Mouse (Mus musculus) CD4-positive naive resting alpha-beta T cell, adult 76 days (primary cell): ENCODE results near the gene Odf3b. TPM values are rescaled to one million over a fixed set of nuclear protein-coding genes. Genes with fewer than 3 reads are reported as not detected.

Experiments used
- total RNA-seq: library from RNA; stranded (reverse); gene quantifications from one replicate; pipeline ENCODE4 v1.2.4, GENCODE M21; 2023

The Odf3b gene
- not detected for total RNA-seq

DNA sequence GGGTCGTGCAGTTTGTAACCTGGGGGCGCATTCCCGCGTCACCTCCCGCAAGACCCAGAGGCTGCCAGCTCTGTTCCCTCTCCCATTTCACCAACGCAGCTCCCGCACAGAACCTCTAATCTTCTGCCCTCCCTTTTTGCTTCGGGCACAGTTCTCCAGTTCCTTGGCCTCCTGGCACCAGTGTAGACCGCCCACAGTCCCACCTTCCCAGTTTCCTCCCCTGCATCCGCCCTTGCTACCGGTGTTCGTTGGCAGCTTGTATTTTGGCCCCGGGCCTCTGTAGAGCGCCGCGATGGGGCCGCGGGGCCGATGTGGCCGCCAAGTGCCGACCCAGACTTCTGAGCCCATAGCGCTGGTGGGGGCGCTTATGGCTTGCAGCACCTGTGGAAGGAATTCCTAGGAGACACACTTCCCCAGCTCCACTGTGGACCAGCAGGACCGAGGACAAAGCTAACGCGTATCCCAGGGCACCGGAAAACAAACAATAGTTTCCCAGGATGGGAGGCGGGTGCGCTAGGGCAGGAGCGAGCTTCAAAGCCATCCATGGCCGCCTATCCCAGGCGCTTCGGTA, at the start of gene Odf3b:
Gene Odf3b, minus strand, starts transcription at position 452 of the 571 bp plus-strand sequence.

GRCm38 (mm10) chr15:89425711-89426121, 46.6 kb upstream of the Odf3b start, which contains the start of gene Cpt1b:
Gene Cpt1b (minus strand): TSS chr15:89425863.

DNA sequence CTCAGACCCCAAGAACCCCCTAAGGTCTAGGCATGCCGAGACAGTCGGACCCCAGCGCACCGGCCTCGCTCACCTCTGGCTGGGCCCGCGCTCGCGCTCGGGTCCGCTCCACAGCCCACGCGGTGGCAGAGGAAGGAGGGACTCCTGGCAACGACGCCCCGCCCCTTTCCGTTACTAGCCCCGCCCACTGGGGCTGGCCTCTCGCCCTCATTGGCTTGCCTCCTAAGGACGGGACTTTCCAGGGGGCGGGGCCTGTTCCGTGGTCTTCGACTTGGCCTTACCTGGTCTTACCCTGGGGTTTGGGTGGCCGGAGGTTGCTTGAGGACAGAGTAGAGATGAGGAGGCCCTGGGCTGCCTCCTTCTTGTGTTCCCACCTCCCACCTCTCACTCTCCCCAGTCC, 31.0 kb upstream of the Odf3b start, which contains the start of gene Syce3:
Gene Syce3, minus strand, starts transcription at position 386 of the 400 bp plus-strand sequence.

GRCm38 (mm10) chr15:89384617-89385016, 5.5 kb upstream of the Odf3b start, which contains the start of gene Klhdc7b:
Gene Klhdc7b (plus strand): TSS chr15:89384917.

GRCm38 (mm10) chr15:89376957-89377356, 2.1 kb downstream of the Odf3b start, which contains the start of gene Tymp:
Gene Tymp (minus strand): TSS chr15:89377039.

GRCm38 (mm10) chr15:89373762-89374248, 5.3 kb downstream of the Odf3b start, which contains the start of gene Sco2:
Gene Sco2 (minus strand): TSS chr15:89373846.

GRCm38 (mm10) chr15:89355241-89356187, 23.6 kb downstream of the Odf3b start, which contains the start of the genes Lmf2 and Ncaph2:
Gene Lmf2 (minus strand): TSS chr15:89355659.
Gene Ncaph2 (plus strand): TSS chr15:89355719.

DNA sequence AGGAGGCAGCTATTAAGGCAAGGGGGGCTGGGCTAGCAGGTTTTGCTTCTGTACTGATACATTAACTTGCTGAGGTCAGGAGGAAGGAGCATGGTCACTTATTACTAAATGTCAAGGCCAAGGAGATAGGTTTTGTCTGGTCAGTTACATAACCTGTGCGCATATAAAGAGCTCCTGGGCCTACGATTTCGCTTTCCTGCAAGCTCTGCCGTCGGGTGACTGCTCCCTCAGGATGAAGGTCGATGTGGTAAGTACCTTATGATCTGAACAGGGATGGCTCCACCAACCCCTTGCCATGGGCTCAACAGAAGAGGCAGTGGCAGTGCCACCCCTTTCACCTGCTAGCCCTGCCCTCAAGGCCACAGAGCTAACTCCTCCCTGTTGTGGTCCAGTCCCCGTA, 44.8 kb downstream of the Odf3b start, which contains the start of gene Miox:
Gene Miox, plus strand, starts transcription at position 128 of the 400 bp plus-strand sequence.

Other genes with a start within 250 kb of the Odf3b start
- 3.9 TPM for gene Mapk12, start 238.6 kb downstream of the Odf3b start, total RNA-seq
- 26.2 TPM for gene Mapk11, start 229.7 kb downstream of the Odf3b start, total RNA-seq
- 2.8 TPM for gene Plxnb2, start 198.5 kb downstream of the Odf3b start, total RNA-seq
- gene Dennd6b, start 182.8 kb downstream of the Odf3b start, total RNA-seq, result 21.9 TPM
- 52.2 TPM for gene Ppp6r2, start 167.7 kb downstream of the Odf3b start, total RNA-seq
- 395 TPM for gene Sbf1, start 64.0 kb downstream of the Odf3b start, total RNA-seq
- gene Adm2, start 56.6 kb downstream of the Odf3b start, total RNA-seq, result not detected
- gene Miox, start 44.9 kb downstream of the Odf3b start, total RNA-seq, result not detected
- gene Lmf2, start 23.6 kb downstream of the Odf3b start, total RNA-seq, result 29.6 TPM
- 113 TPM for gene Ncaph2, start 23.6 kb downstream of the Odf3b start, total RNA-seq
- gene Sco2, start 5.4 kb downstream of the Odf3b start, total RNA-seq, result 18.0 TPM
- 0.56 TPM for gene Tymp, start 2.2 kb downstream of the Odf3b start, total RNA-seq
- not detected for gene Klhdc7b, start 5.6 kb upstream of the Odf3b start, total RNA-seq
- gene Syce3, start 31.2 kb upstream of the Odf3b start, total RNA-seq, result not detected
- 8.1 TPM for gene Cpt1b, start 46.6 kb upstream of the Odf3b start, total RNA-seq
- gene C730034F03Rik, start 50.3 kb upstream of the Odf3b start, total RNA-seq, result 7.5 TPM
- 0.62 TPM for gene Gm44502, start 50.4 kb upstream of the Odf3b start, total RNA-seq
- 220 TPM for gene Chkb, start 50.6 kb upstream of the Odf3b start, total RNA-seq
- gene Mapk8ip2, start 74.6 kb upstream of the Odf3b start, total RNA-seq, result not detected
- gene Arsa, start 98.1 kb upstream of the Odf3b start, total RNA-seq, result 15.0 TPM
- 0.32 TPM for gene Shank3, start 120.3 kb upstream of the Odf3b start, total RNA-seq
- not detected for gene Acr, start 189.0 kb upstream of the Odf3b start, total RNA-seq
- gene Rabl2, start 212.6 kb upstream of the Odf3b start, total RNA-seq, result 1.4 TPM